Mouse (Mus musculus): ENCODE data around the gene Dip2c.

GRCm38 (mm10) chr13:9637949-9638348, 361.6 kb downstream of the Dip2c start:
- TF ChIP-seq CTCF (IDR thresholded peaks at IDR 0.05; ENCODE audit: low read depth, low read length): no peak
- TF ChIP-seq TAL1 (conservative IDR thresholded peaks at IDR 0.05; ENCODE audit: low read depth, low read length): no peak
